ENCODE assay signal across 22 mouse cellular contexts in the genomic region with DNA sequence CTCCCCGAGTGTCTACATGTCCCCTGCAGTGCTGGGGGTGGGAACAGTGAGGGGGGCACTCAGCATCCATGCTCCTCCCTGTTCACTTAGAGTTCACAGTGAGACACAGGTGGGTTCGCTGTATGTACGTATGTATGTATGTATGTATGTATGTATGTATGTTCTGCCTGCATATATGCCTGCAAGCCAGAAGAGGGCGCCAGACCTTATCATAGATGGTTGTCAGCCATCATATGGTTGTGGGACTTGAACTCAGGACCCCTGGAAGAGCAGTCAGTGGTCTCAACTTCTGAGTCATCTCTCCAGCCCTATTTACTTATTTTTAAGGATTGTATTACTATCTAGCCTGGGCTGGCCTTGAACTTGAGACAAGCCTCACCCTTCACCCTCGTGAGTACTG. TPM values are rescaled to one million over a fixed set of nuclear protein-coding genes. Genes with fewer than 3 reads are reported as not detected.
DNase-seq lines count a peak whose midpoint lies in the region; ATAC-seq and TF ChIP-seq lines count a peak whose summit lies in the region.
"Had no signal": no experiment of that assay in that cellular context is flagged by ENCODE, and none has a peak within 500 bp of the region (broad histone marks: within the 10 kb centered on the region; RNA-seq: fewer than 3 reads in every experiment).

No protein-coding gene starts in this region.

- no peak overlapping the region for H3K4me2 ChIP-seq in forebrain, postnatal 0 days (ENCODE audit: low read depth)
- H3K4me2 ChIP-seq in forebrain, embryonic 13.5 days: no peak overlapping the region
- H3K4me2 ChIP-seq in lung, embryonic 14.5 days: no peak overlapping the region
- H3K4me2 ChIP-seq: embryonic facial prominence, embryonic 15.5 days; heart, embryonic 11.5 days; hindbrain, embryonic 14.5 days; liver, embryonic 13.5 days had no signal

- H3K9ac ChIP-seq in forebrain, postnatal 0 days: no peak overlapping the region
- H3K9ac ChIP-seq in forebrain, embryonic 13.5 days: no peak overlapping the region
- H3K9ac ChIP-seq in lung, embryonic 14.5 days: no peak overlapping the region
- H3K9ac ChIP-seq in ES-Bruce4 (ENCODE audit: low read depth, poor library complexity, severe bottlenecking): no peak overlapping the region
- H3K9ac ChIP-seq: embryonic facial prominence, embryonic 15.5 days; hindbrain, embryonic 14.5 days; liver, embryonic 13.5 days had no signal

- no peak overlapping the region for H3K4me3 ChIP-seq in forebrain, postnatal 0 days (ENCODE audit: low read depth, low read length)
- no peak overlapping the region for H3K4me3 ChIP-seq in forebrain, embryonic 13.5 days
- no peak overlapping the region for H3K4me3 ChIP-seq in lung, embryonic 14.5 days (ENCODE audit: low read depth, low read length)
- H3K4me3 ChIP-seq in ES-Bruce4 (ENCODE audit: low read depth, low read length): no peak overlapping the region
- no peak overlapping the region for H3K4me3 ChIP-seq in small intestine, adult 2 months (ENCODE audit: low read depth, low read length)
- H3K4me3 ChIP-seq: embryonic facial prominence, embryonic 15.5 days; forebrain, embryonic 10.5 days; gastrocnemius, adult 2 months; liver, embryonic 13.5 days had no signal

- 91% methylated on average over 5 of the region's 5 CpGs for WGBS in forebrain, postnatal 0 days
- WGBS in forebrain, embryonic 13.5 days: 86% methylated on average over 5 of the region's 5 CpGs
- WGBS in lung, embryonic 14.5 days: 84% methylated on average over 5 of the region's 5 CpGs
- 96% methylated on average over 5 of the region's 5 CpGs for WGBS in small intestine, adult 2 months

- TF ChIP-seq POLR2A in ES-Bruce4 (IDR thresholded peaks at IDR 0.05; ENCODE audit: insufficient read depth, low read length): no peak
- no peak for TF ChIP-seq POLR2A in small intestine, adult 2 months (IDR thresholded peaks at IDR 0.05; ENCODE audit: low read depth, low read length)

- intact Hi-C loops in heart, postnatal 36 days (cut with DNase I): no loop called here

- H3K27me3 ChIP-seq in forebrain, postnatal 0 days (ENCODE audit: insufficient read depth, low read length): peaks cover 18% of the 10 kb centered on the region; the same call in 1 of the 2 replicates
- peaks cover 39% of the 10 kb centered on the region for H3K27me3 ChIP-seq in forebrain, embryonic 13.5 days
- H3K27me3 ChIP-seq in lung, embryonic 14.5 days (ENCODE audit: insufficient read depth, low read length): peaks cover 30% of the 10 kb centered on the region
- no peaks in the 10 kb centered on the region for H3K27me3 ChIP-seq in ES-Bruce4 (ENCODE audit: control insufficient read depth, insufficient read depth, low read length, poor library complexity, severe bottlenecking)
- peaks cover 13% of the 10 kb centered on the region for H3K27me3 ChIP-seq in small intestine, adult 2 months (ENCODE audit: control insufficient read depth, insufficient read depth, low read length)

- no peak for ATAC-seq in forebrain, postnatal 0 days
- no peak for ATAC-seq in forebrain, embryonic 13.5 days
- ATAC-seq in lung, embryonic 14.5 days (ENCODE audit: insufficient read depth): no peak
- no peak for ATAC-seq in erythroblast, adult 5-6 weeks (replicated peaks; ENCODE audit: low FRiP score, poor library complexity, severe bottlenecking)

- TF ChIP-seq CTCF in forebrain, postnatal 0 days (IDR thresholded peaks at IDR 0.05; ENCODE audit: low read depth): peak; percentile 19; the same call in 1 of the 2 replicates
- peak; percentile 31 for TF ChIP-seq CTCF in lung, embryonic 14.5 days (IDR thresholded peaks at IDR 0.05; ENCODE audit: low read depth)
- TF ChIP-seq CTCF in ES-Bruce4 (IDR thresholded peaks at IDR 0.05; ENCODE audit: low read depth, low read length): peak; percentile 10
- peak; percentile 17; the same call in 1 of the 2 replicates for TF ChIP-seq CTCF in small intestine, adult 2 months (IDR thresholded peaks at IDR 0.05; ENCODE audit: extremely low read depth, insufficient read length, insufficient replicate concordance, low read depth, low read length)

- H3K36me3 ChIP-seq in forebrain, postnatal 0 days (ENCODE audit: insufficient read depth): no peaks in the 10 kb centered on the region
- no peaks in the 10 kb centered on the region for H3K36me3 ChIP-seq in forebrain, embryonic 13.5 days (ENCODE audit: poor library complexity, severe bottlenecking)
- no peaks in the 10 kb centered on the region for H3K36me3 ChIP-seq in lung, embryonic 14.5 days (ENCODE audit: insufficient read depth)
- no peaks in the 10 kb centered on the region for H3K36me3 ChIP-seq in ES-Bruce4 (ENCODE audit: control insufficient read depth, insufficient read depth, low read length, poor library complexity, severe bottlenecking)
- H3K36me3 ChIP-seq in small intestine, adult 2 months (ENCODE audit: control insufficient read depth, insufficient read depth, low read length): no peaks in the 10 kb centered on the region
- H3K36me3 ChIP-seq: embryonic facial prominence, embryonic 15.5 days; forebrain, embryonic 10.5 days; liver, embryonic 13.5 days had no signal

- no peaks in the 10 kb centered on the region for H3K4me1 ChIP-seq in forebrain, postnatal 0 days (ENCODE audit: insufficient read depth)
- peaks cover 10% of the 10 kb centered on the region for H3K4me1 ChIP-seq in forebrain, embryonic 13.5 days
- no peaks in the 10 kb centered on the region for H3K4me1 ChIP-seq in lung, embryonic 14.5 days (ENCODE audit: insufficient read depth)
- H3K4me1 ChIP-seq in ES-Bruce4 (ENCODE audit: control insufficient read depth, insufficient read depth, low read length): peaks cover 1% of the 10 kb centered on the region
- H3K4me1 ChIP-seq in small intestine, adult 2 months (ENCODE audit: control insufficient read depth, insufficient read depth, insufficient read length, low read length): peaks cover 5% of the 10 kb centered on the region; the same call in 1 of the 2 replicates

- no peak for DNase-seq in forebrain, postnatal 0 days
- DNase-seq in lung, embryonic 14.5 days: no peak
- no peak for DNase-seq in lung, postnatal 25 days (ENCODE audit: low spot score)
- DNase-seq in heart, postnatal 36 days: no peak
- DNase-seq: adrenal gland, postnatal 36 days; cerebellum, adult 11-12 months; cerebellum, postnatal 36 days; gastrocnemius, adult 2 months; heart, postnatal 14 days; kidney, adult 9 months; kidney, postnatal 25 days; liver, embryonic 13.5 days; lung, postnatal 14 days; retina, postnatal 1 day had no signal

- H3K9me3 ChIP-seq in forebrain, postnatal 0 days (ENCODE audit: low read length): no peaks in the 10 kb centered on the region
- no peaks in the 10 kb centered on the region for H3K9me3 ChIP-seq in forebrain, embryonic 13.5 days (replicated peaks)
- H3K9me3 ChIP-seq in lung, embryonic 14.5 days (ENCODE audit: low read depth, low read length): no peaks in the 10 kb centered on the region
- no peaks in the 10 kb centered on the region for H3K9me3 ChIP-seq in ES-Bruce4 (replicated peaks; ENCODE audit: control insufficient read depth, insufficient read depth, low read length, poor library complexity, severe bottlenecking)
- H3K9me3 ChIP-seq: embryonic facial prominence, embryonic 15.5 days; liver, embryonic 13.5 days had no signal

- no peak for TF ChIP-seq EP300 in ES-Bruce4 (IDR thresholded peaks at IDR 0.05; ENCODE audit: insufficient read depth, low read depth, low read length)

- H3K27ac ChIP-seq in forebrain, postnatal 0 days (ENCODE audit: low read depth, low read length): no peak overlapping the region
- no peak overlapping the region for H3K27ac ChIP-seq in forebrain, embryonic 13.5 days
- H3K27ac ChIP-seq in lung, embryonic 14.5 days (ENCODE audit: low read depth): no peak overlapping the region
- no peak overlapping the region for H3K27ac ChIP-seq in ES-Bruce4 (ENCODE audit: insufficient read depth, low read length)
- H3K27ac ChIP-seq in small intestine, adult 2 months (ENCODE audit: insufficient read depth, low read depth, low read length): no peak overlapping the region
- H3K27ac ChIP-seq: embryonic facial prominence, embryonic 15.5 days; forebrain, embryonic 10.5 days; gastrocnemius, adult 2 months; hindbrain, embryonic 14.5 days; liver, embryonic 13.5 days had no signal

RNA-seq across cellular contexts. Expression of a gene that starts 1.7 kb away (rescaled TPM):
- 0.90 and 1.2 TPM in 2 replicates for total RNA-seq in forebrain, postnatal 0 days (2014; rRNA removed)
- polyA plus RNA-seq in forebrain, postnatal 0 days (2015; fragmentation: Nextera tagmentation; extraction: Ambion mirVana): 0.63 and 0.86 TPM in 2 replicates
- polyA plus RNA-seq in forebrain, embryonic 13.5 days (2015; fragmentation: Nextera tagmentation; extraction: Ambion mirVana): 0.64 and 0.79 TPM in 2 replicates
- 4.6 and 6.9 TPM in 2 replicates for polyA plus RNA-seq in lung, embryonic 14.5 days (2014; fragmentation: Nextera tagmentation; extraction: Ambion mirVana)
- polyA plus RNA-seq in ES-Bruce4 (2011; ENCODE audit: insufficient read depth, insufficient read length, low read depth, missing spikeins): 2.3 TPM in 2 replicates
- polyA plus RNA-seq in small intestine, adult 2 months (2012; rRNA removed): 2.2 and 7.2 TPM in 2 replicates
- under 1 TPM in 1 of 2 experiments, not detected in 1; 0.33 TPM for total RNA-seq in heart, postnatal 36 days (2021)
- not detected in 2 replicates for total RNA-seq in erythroblast, adult 5-6 weeks (2015; ENCODE audit: low replicate concordance)
- total RNA-seq in erythroblast, adult 5-6 weeks (2017; ENCODE audit: low replicate concordance): not detected in 2 replicates
- total RNA-seq: adrenal gland, postnatal 36 days had no signal

RNA-seq across cellular contexts. Expression of a gene that starts 37.4 kb away (rescaled TPM):
- total RNA-seq in forebrain, postnatal 0 days (2014; rRNA removed): 52.4 and 67.3 TPM in 2 replicates
- 32.6 and 40.4 TPM in 2 replicates for polyA plus RNA-seq in forebrain, postnatal 0 days (2015; fragmentation: Nextera tagmentation; extraction: Ambion mirVana)
- polyA plus RNA-seq in forebrain, embryonic 13.5 days (2015; fragmentation: Nextera tagmentation; extraction: Ambion mirVana): 14.8 and 20.9 TPM in 2 replicates
- polyA plus RNA-seq in lung, embryonic 14.5 days (2014; fragmentation: Nextera tagmentation; extraction: Ambion mirVana): 14.0 and 14.1 TPM in 2 replicates
- 15.9 and 19.7 TPM in 2 replicates for polyA plus RNA-seq in ES-Bruce4 (2011; ENCODE audit: insufficient read depth, insufficient read length, low read depth, missing spikeins)
- polyA plus RNA-seq in small intestine, adult 2 months (2012; rRNA removed): 5.5 and 6.3 TPM in 2 replicates
- 10 to 100 TPM; 10.8 to 15.0 TPM for total RNA-seq in heart, postnatal 36 days (2021)
- 1.5 and 5.0 TPM in 2 replicates for total RNA-seq in erythroblast, adult 5-6 weeks (2015; ENCODE audit: low replicate concordance)
- 4.1 and 5.7 TPM in 2 replicates for total RNA-seq in erythroblast, adult 5-6 weeks (2017; ENCODE audit: low replicate concordance)

RNA-seq across cellular contexts. Expression of a gene that starts 43.2 kb away (rescaled TPM):
- total RNA-seq in forebrain, postnatal 0 days (2014; rRNA removed): 38.5 and 46.6 TPM in 2 replicates
- 129 and 173 TPM in 2 replicates for polyA plus RNA-seq in forebrain, postnatal 0 days (2015; fragmentation: Nextera tagmentation; extraction: Ambion mirVana)
- polyA plus RNA-seq in forebrain, embryonic 13.5 days (2015; fragmentation: Nextera tagmentation; extraction: Ambion mirVana): 250 and 261 TPM in 2 replicates
- polyA plus RNA-seq in lung, embryonic 14.5 days (2014; fragmentation: Nextera tagmentation; extraction: Ambion mirVana): 201 and 224 TPM in 2 replicates
- polyA plus RNA-seq in ES-Bruce4 (2011; ENCODE audit: insufficient read depth, insufficient read length, low read depth, missing spikeins): 410 and 411 TPM in 2 replicates
- 7.4 and 12.2 TPM in 2 replicates for polyA plus RNA-seq in small intestine, adult 2 months (2012; rRNA removed)
- 10 to 100 TPM; 59.1 to 69.9 TPM for total RNA-seq in heart, postnatal 36 days (2021)
- 63.4 and 116 TPM in 2 replicates for total RNA-seq in erythroblast, adult 5-6 weeks (2015; ENCODE audit: low replicate concordance)
- 91.7 and 120 TPM in 2 replicates for total RNA-seq in erythroblast, adult 5-6 weeks (2017; ENCODE audit: low replicate concordance)
